Mouse (Mus musculus): ENCODE results near the gene Usp3. TPM values are rescaled to one million over a fixed set of nuclear protein-coding genes. Genes with fewer than 3 reads are reported as not detected.

The Usp3 gene
- polyA plus RNA-seq, 1 experiment from 2014 or later: 103 TPM

- peaks cover 20% of the 10 kb centered on the region for H3K4me1 ChIP-seq
- no peak for DNase-seq (ENCODE audit: low spot score)
- 70% methylated on average over 9 of the region's 9 CpGs for WGBS
These were observed 22.2 kb upstream of the Usp3 start for GRCm38 (mm10) chr9:66615141-66615540.

GRCm38 (mm10) chr9:66614547-66614946, 21.6 kb upstream of the Usp3 start:
- no peaks in the 10 kb centered on the region for H3K27me3 ChIP-seq (replicated peaks; ENCODE audit: low read depth, poor library complexity, severe bottlenecking)
- H3K4me1 ChIP-seq: peaks cover 14% of the 10 kb centered on the region
- H3K9me3 ChIP-seq: no peaks in the 10 kb centered on the region
- no peak overlapping the region for H3K27ac ChIP-seq (replicated peaks)
- 77% methylated on average over 7 of the region's 7 CpGs for WGBS
- DNase-seq (ENCODE audit: low spot score): no peak
- H3K4me3 ChIP-seq: no peak overlapping the region
- no peaks in the 10 kb centered on the region for H3K36me3 ChIP-seq (replicated peaks)

More at GRCm38 (mm10) chr9:66615141-66615540, 22.2 kb upstream of the Usp3 start:
- Histone ChIP-seq H3K9me3 (no peaks in the 10 kb centered on the region), H3K27ac (replicated peaks) (no peak overlapping the region), H3K36me3 (replicated peaks) (no peaks in the 10 kb centered on the region), H3K27me3 (replicated peaks; ENCODE audit: low read depth, poor library complexity, severe bottlenecking) (no peaks in the 10 kb centered on the region), H3K4me3 (no peak overlapping the region)

- WGBS: 86% methylated on average over 7 of the region's 7 CpGs
- no peak overlapping the region for H3K4me3 ChIP-seq
These were observed 20.7 kb upstream of the Usp3 start for GRCm38 (mm10) chr9:66613667-66614066.

GRCm38 (mm10) chr9:66611478-66612093, 18.6 kb upstream of the Usp3 start:
- H3K4me1 ChIP-seq: peaks cover 11% of the 10 kb centered on the region
- DNase-seq (ENCODE audit: low spot score): peak; percentile 88
- no peaks in the 10 kb centered on the region for H3K36me3 ChIP-seq (replicated peaks)
- no peaks in the 10 kb centered on the region for H3K9me3 ChIP-seq
- WGBS: 16% methylated on average over 18 of the region's 18 CpGs
- peak overlapping the region; percentile 32; the same call in 1 of the 2 replicates for H3K4me3 ChIP-seq
- no peaks in the 10 kb centered on the region for H3K27me3 ChIP-seq (replicated peaks; ENCODE audit: low read depth, poor library complexity, severe bottlenecking)
- H3K27ac ChIP-seq (replicated peaks): no peak overlapping the region; the same call in 1 of the 2 replicates

More at GRCm38 (mm10) chr9:66613667-66614066, 20.7 kb upstream of the Usp3 start:
- Histone ChIP-seq H3K9me3 (no peaks in the 10 kb centered on the region), H3K27ac (replicated peaks) (no peak overlapping the region), H3K4me1 (peaks cover 11% of the 10 kb centered on the region), H3K36me3 (replicated peaks) (no peaks in the 10 kb centered on the region), H3K27me3 (replicated peaks; ENCODE audit: low read depth, poor library complexity, severe bottlenecking) (no peaks in the 10 kb centered on the region)
- DNase-seq (ENCODE audit: low spot score): no peak

DNA sequence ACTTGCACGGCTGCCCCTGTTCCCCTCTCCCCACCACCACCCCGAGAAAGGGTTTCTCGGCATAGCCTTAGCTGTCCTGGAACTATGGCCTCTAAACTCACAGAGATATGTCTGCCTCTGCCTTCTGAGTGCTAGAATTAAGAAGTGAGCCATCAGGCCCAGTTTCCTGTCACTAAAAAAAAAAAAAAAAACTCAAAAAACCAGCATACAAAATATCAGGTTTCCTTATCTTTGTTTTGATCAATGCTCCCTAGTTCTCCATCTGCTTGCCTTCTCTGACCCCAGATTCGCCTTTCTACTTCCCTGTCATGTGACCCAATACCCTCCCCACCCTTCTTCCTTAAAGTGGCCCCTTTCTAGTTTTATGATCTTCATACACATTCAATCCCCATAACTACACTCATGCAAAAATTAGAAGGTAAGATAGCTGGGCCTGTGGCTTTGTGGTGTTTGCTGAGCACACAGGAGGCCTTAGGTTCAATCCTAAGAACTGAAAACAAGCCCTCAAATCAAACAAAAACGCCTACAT, 15.9 kb upstream of the Usp3 start:
- no peak for DNase-seq (ENCODE audit: low spot score)
- Histone ChIP-seq H3K4me3 (no peak overlapping the region), H3K4me1 (peaks cover 14% of the 10 kb centered on the region), H3K27me3 (replicated peaks; ENCODE audit: low read depth, poor library complexity, severe bottlenecking) (0 out of 2 replicates have a peak, but pooled peaks cover 3% of the 10 kb centered on the region), H3K9me3 (no peaks in the 10 kb centered on the region), H3K27ac (replicated peaks) (no peak overlapping the region), H3K36me3 (replicated peaks) (no peaks in the 10 kb centered on the region)
- 73% methylated on average over 5 of the region's 5 CpGs for WGBS

- DNase-seq (ENCODE audit: low spot score): no peak
- no peaks in the 10 kb centered on the region for H3K9me3 ChIP-seq
- no peak overlapping the region for H3K4me3 ChIP-seq
- H3K27ac ChIP-seq (replicated peaks): no peak overlapping the region
- H3K4me1 ChIP-seq: peaks cover 12% of the 10 kb centered on the region
- 0 out of 2 replicates have a peak, but pooled peaks cover 3% of the 10 kb centered on the region for H3K27me3 ChIP-seq (replicated peaks; ENCODE audit: low read depth, poor library complexity, severe bottlenecking)
- 71% methylated on average over 12 of the region's 12 CpGs for WGBS
- H3K36me3 ChIP-seq (replicated peaks): no peaks in the 10 kb centered on the region
These were observed 13.9 kb upstream of the Usp3 start for GRCm38 (mm10) chr9:66606851-66607250.

GRCm38 (mm10) chr9:66605876-66606750, 13.2 kb upstream of the Usp3 start:
- Histone ChIP-seq H3K4me3 (no peak overlapping the region), H3K27me3 (replicated peaks; ENCODE audit: low read depth, poor library complexity, severe bottlenecking) (0 out of 2 replicates have a peak, but pooled peaks cover 3% of the 10 kb centered on the region), H3K4me1 (peaks cover 6% of the 10 kb centered on the region), H3K27ac (replicated peaks) (no peak overlapping the region), H3K9me3 (no peaks in the 10 kb centered on the region), H3K36me3 (replicated peaks) (no peaks in the 10 kb centered on the region)
- WGBS: 79% methylated on average over 13 of the region's 13 CpGs
- DNase-seq (ENCODE audit: low spot score): no peak

- H3K36me3 ChIP-seq (replicated peaks): no peaks in the 10 kb centered on the region
- 0 out of 2 replicates have a peak, but pooled peaks cover 3% of the 10 kb centered on the region for H3K27me3 ChIP-seq (replicated peaks; ENCODE audit: low read depth, poor library complexity, severe bottlenecking)
- H3K4me3 ChIP-seq: no peak overlapping the region
- H3K4me1 ChIP-seq: peaks cover 12% of the 10 kb centered on the region
- H3K27ac ChIP-seq (replicated peaks): no peak overlapping the region
- H3K9me3 ChIP-seq: no peaks in the 10 kb centered on the region
- 91% methylated on average over 8 of the region's 8 CpGs for WGBS
- no peak for DNase-seq (ENCODE audit: low spot score)
These were observed 11.6 kb upstream of the Usp3 start for GRCm38 (mm10) chr9:66604349-66605206.

- Histone ChIP-seq H3K27me3 (replicated peaks; ENCODE audit: low read depth, poor library complexity, severe bottlenecking) (0 out of 2 replicates have a peak, but pooled peaks cover 3% of the 10 kb centered on the region), H3K4me3 (no peak overlapping the region), H3K36me3 (replicated peaks) (no peaks in the 10 kb centered on the region), H3K9me3 (no peaks in the 10 kb centered on the region), H3K4me1 (peaks cover 16% of the 10 kb centered on the region), H3K27ac (replicated peaks) (no peak overlapping the region)
- WGBS: 89% methylated on average over 1 of the region's 1 CpGs
- no peak for DNase-seq (ENCODE audit: low spot score)
These were observed 11.0 kb upstream of the Usp3 start for GRCm38 (mm10) chr9:66603907-66604306.

GRCm38 (mm10) chr9:66601006-66601405, 8.1 kb upstream of the Usp3 start:
- 80% methylated on average over 2 of the region's 2 CpGs for WGBS

GRCm38 (mm10) chr9:66600551-66600950, 7.6 kb upstream of the Usp3 start:
- H3K4me1 ChIP-seq: peaks cover 41% of the 10 kb centered on the region
- H3K27me3 ChIP-seq (replicated peaks; ENCODE audit: low read depth, poor library complexity, severe bottlenecking): peaks cover 5% of the 10 kb centered on the region
- DNase-seq (ENCODE audit: low spot score): no peak
- 80% methylated on average over 2 of the region's 2 CpGs for WGBS
- no peaks in the 10 kb centered on the region for H3K9me3 ChIP-seq
- H3K36me3 ChIP-seq (replicated peaks): no peaks in the 10 kb centered on the region
- no peak overlapping the region for H3K4me3 ChIP-seq
- no peak overlapping the region for H3K27ac ChIP-seq (replicated peaks)

More at GRCm38 (mm10) chr9:66601006-66601405, 8.1 kb upstream of the Usp3 start:
- H3K36me3 ChIP-seq (replicated peaks): no peaks in the 10 kb centered on the region
- peaks cover 36% of the 10 kb centered on the region for H3K4me1 ChIP-seq
- no peak overlapping the region for H3K27ac ChIP-seq (replicated peaks)
- H3K4me3 ChIP-seq: no peak overlapping the region
- no peak for DNase-seq (ENCODE audit: low spot score)
- no peaks in the 10 kb centered on the region for H3K9me3 ChIP-seq
- H3K27me3 ChIP-seq (replicated peaks; ENCODE audit: low read depth, poor library complexity, severe bottlenecking): peaks cover 1% of the 10 kb centered on the region; the same call in 1 of the 2 replicates

- H3K9me3 ChIP-seq: no peaks in the 10 kb centered on the region
- peaks cover 42% of the 10 kb centered on the region for H3K4me1 ChIP-seq
- DNase-seq (ENCODE audit: low spot score): peak; percentile 75
- peaks cover 5% of the 10 kb centered on the region for H3K27me3 ChIP-seq (replicated peaks; ENCODE audit: low read depth, poor library complexity, severe bottlenecking)
- H3K4me3 ChIP-seq: no peak overlapping the region
- H3K36me3 ChIP-seq (replicated peaks): no peaks in the 10 kb centered on the region
- peak overlapping the region; percentile 59; the same call in 1 of the 2 replicates for H3K27ac ChIP-seq (replicated peaks)
- WGBS: 4% methylated on average over 4 of the region's 4 CpGs
These were observed 6.6 kb upstream of the Usp3 start for GRCm38 (mm10) chr9:66599577-66599976.

All from embryonic facial prominence, embryonic 10.5 days (tissue).